In the genomic region with DNA sequence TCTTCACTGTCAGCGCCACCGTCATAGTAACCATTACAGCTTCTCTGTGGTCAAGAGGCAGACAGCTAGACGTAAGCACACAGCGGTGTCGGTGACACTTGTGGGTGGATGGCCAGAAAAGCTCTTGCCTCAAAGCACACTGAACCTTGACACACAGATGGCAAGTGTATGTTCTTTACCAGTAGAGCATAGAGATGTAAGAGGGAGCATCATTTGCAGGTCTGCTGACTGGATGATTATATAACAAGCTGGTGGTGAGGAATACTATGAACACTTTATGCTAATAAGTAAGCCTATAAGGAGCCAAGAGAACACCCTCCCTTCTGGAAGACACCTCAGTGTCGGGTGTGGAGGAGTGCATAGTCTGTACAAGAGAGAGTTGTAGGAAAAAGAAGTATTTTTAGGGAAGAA, we compare ENCODE assay signal across 11 mouse cellular contexts.
DNase-seq lines count a peak whose midpoint lies in the region; ATAC-seq lines count a peak whose summit lies in the region.
"Had no signal": no experiment of that assay in that cellular context is flagged by ENCODE, and none has a peak within 500 bp of the region (broad histone marks: within the 10 kb centered on the region; RNA-seq: fewer than 3 reads in every experiment).

No protein-coding gene starts in this region.

- H3K4me2 ChIP-seq in hindbrain, embryonic 15.5 days = no peak overlapping the region
- H3K4me2 ChIP-seq in hindbrain, embryonic 12.5 days (replicated peaks) = no peak overlapping the region
- H3K4me2 ChIP-seq in heart, embryonic 12.5 days = no peak overlapping the region
- H3K4me2 ChIP-seq: limb, embryonic 15.5 days; stomach, embryonic 15.5 days had no signal

- no peaks in the 10 kb centered on the region for H3K4me1 ChIP-seq in hindbrain, embryonic 15.5 days (replicated peaks)
- H3K4me1 ChIP-seq in hindbrain, embryonic 12.5 days = no peaks in the 10 kb centered on the region; the same call in 1 of the 2 replicates
- H3K4me1 ChIP-seq in heart, embryonic 12.5 days (replicated peaks) = 0 out of 2 replicates have a peak, but pooled peaks cover 13% of the 10 kb centered on the region
- H3K4me1 ChIP-seq: stomach, embryonic 15.5 days had no signal

- no peaks in the 10 kb centered on the region for H3K36me3 ChIP-seq in hindbrain, embryonic 15.5 days
- H3K36me3 ChIP-seq in hindbrain, embryonic 12.5 days = no peaks in the 10 kb centered on the region
- H3K36me3 ChIP-seq in heart, embryonic 12.5 days = no peaks in the 10 kb centered on the region
- H3K36me3 ChIP-seq: limb, embryonic 15.5 days; stomach, embryonic 15.5 days had no signal

- H3K27ac ChIP-seq in hindbrain, embryonic 15.5 days (replicated peaks) = no peak overlapping the region
- no peak overlapping the region for H3K27ac ChIP-seq in hindbrain, embryonic 12.5 days
- no peak overlapping the region for H3K27ac ChIP-seq in heart, embryonic 12.5 days (ENCODE audit: poor library complexity, severe bottlenecking)
- H3K27ac ChIP-seq: limb, embryonic 15.5 days; stomach, embryonic 15.5 days had no signal

- H3K9ac ChIP-seq in hindbrain, embryonic 15.5 days = no peak overlapping the region
- no peak overlapping the region for H3K9ac ChIP-seq in hindbrain, embryonic 12.5 days
- H3K9ac ChIP-seq in heart, embryonic 12.5 days = no peak overlapping the region
- H3K9ac ChIP-seq: limb, embryonic 15.5 days; stomach, embryonic 15.5 days had no signal

- 70% methylated on average over 6 of the region's 6 CpGs for WGBS in hindbrain, embryonic 15.5 days
- 84% methylated on average over 6 of the region's 6 CpGs for WGBS in hindbrain, embryonic 12.5 days
- 68% methylated on average over 6 of the region's 6 CpGs for whole genome bisulfite sequencing in heart, embryonic 12.5 days

- H3K27me3 ChIP-seq in hindbrain, embryonic 15.5 days = no peaks in the 10 kb centered on the region
- H3K27me3 ChIP-seq in hindbrain, embryonic 12.5 days = no peaks in the 10 kb centered on the region
- H3K27me3 ChIP-seq in heart, embryonic 12.5 days (replicated peaks) = no peaks in the 10 kb centered on the region
- H3K27me3 ChIP-seq: limb, embryonic 15.5 days; stomach, embryonic 15.5 days had no signal

- no peak overlapping the region for H3K4me3 ChIP-seq in hindbrain, embryonic 15.5 days
- H3K4me3 ChIP-seq in hindbrain, embryonic 12.5 days = no peak overlapping the region
- no peak overlapping the region for H3K4me3 ChIP-seq in heart, embryonic 12.5 days
- H3K4me3 ChIP-seq: limb, embryonic 15.5 days; myocyte; stomach, embryonic 15.5 days had no signal

- DNase-seq in right cerebral cortex, adult 2 months (ENCODE audit: low spot score in 2 of 2) = peak; percentile 53 to 55
- no peak for DNase-seq in right cerebral cortex, postnatal 14 days
- peak; percentile 61 to 73 for DNase-seq in left cerebral cortex, adult 9 months (ENCODE audit: low spot score in 2 of 2)
- DNase-seq: lung, postnatal 36 days had no signal

- H3K9me3 ChIP-seq in hindbrain, embryonic 15.5 days = no peaks in the 10 kb centered on the region
- no peaks in the 10 kb centered on the region for H3K9me3 ChIP-seq in hindbrain, embryonic 12.5 days (replicated peaks)
- H3K9me3 ChIP-seq in heart, embryonic 12.5 days (replicated peaks) = no peaks in the 10 kb centered on the region
- H3K9me3 ChIP-seq: limb, embryonic 15.5 days; stomach, embryonic 15.5 days had no signal

- ATAC-seq in hindbrain, embryonic 15.5 days (ENCODE audit: low FRiP score, low read depth) = peak; percentile 59; the same call in 1 of the 2 replicates
- no peak; the same call in 1 of the 2 replicates for ATAC-seq in hindbrain, embryonic 12.5 days (ENCODE audit: low FRiP score)
- no peak for ATAC-seq in inflammation-experienced regulatory T-cells, adult 6 months
- no peak for ATAC-seq in heart, embryonic 12.5 days (ENCODE audit: insufficient number of reproducible peaks, low FRiP score)
